Mouse (Mus musculus): ENCODE results near the gene Arpc1b. TPM values are rescaled to one million over a fixed set of nuclear protein-coding genes. Genes with fewer than 3 reads are reported as not detected.
A peak's percentile ranks its signal among the peaks of the same experiment; 100 is the strongest.

The Arpc1b gene
- total and polyA plus RNA-seq, 2 experiments = 30.9 to 137 TPM

- H3K27ac ChIP-seq (replicated peaks; ENCODE audit: insufficient read depth, low read depth, low read length) = peak within 1 kb of the TSS; percentile 70
- H3K36me3 ChIP-seq (ENCODE audit: control insufficient read depth, insufficient read depth, low read length) = no peaks in the 10 kb centered on the region; the same call in 1 of the 2 replicates
- H3K4me3 ChIP-seq (ENCODE audit: insufficient read depth, low read depth, low read length) = peak within 1 kb of the TSS; percentile 74
- H3K4me1 ChIP-seq (ENCODE audit: control insufficient read depth, insufficient read depth, low read length) = peaks cover 7% of the 10 kb centered on the region
- peak within 1 kb of the TSS; percentile 83 for H3K9ac ChIP-seq (ENCODE audit: low read depth, low read length)
- peak; percentile 92 for DNase-seq (ENCODE audit: extremely low read depth, low read depth, low spot score)
- under 1% methylated on average over 51 of the region's 51 CpGs for WGBS
- H3K27me3 ChIP-seq (ENCODE audit: control insufficient read depth, insufficient read depth, low read length) = no peaks in the 10 kb centered on the region
- H3K79me2 ChIP-seq (ENCODE audit: control insufficient read depth, insufficient read depth, low read length) = peaks cover 14% of the 10 kb centered on the region; the same call in 1 of the 2 replicates
- peak; percentile 53; the same call in 1 of the 2 replicates for TF ChIP-seq POLR2A (IDR thresholded peaks at IDR 0.05; ENCODE audit: extremely low read depth, insufficient read depth, low read length)
- TF ChIP-seq CTCF (IDR thresholded peaks at IDR 0.05; ENCODE audit: low read depth, low read length) = no peak
These were observed 52.7 kb downstream of the Arpc1b start, which contains the start of the genes Ptcd1 and Cpsf4 for GRCm38 (mm10) chr5:145166536-145167305. Gene Ptcd1, minus strand, starts transcription at chr5:145167108. Gene Cpsf4, plus strand, starts transcription at chr5:145167213.

GRCm38 (mm10) chr5:145167306-145167661 lies 53.3 kb downstream of the Arpc1b start:
- Histone ChIP-seq H3K27ac (replicated peaks; ENCODE audit: insufficient read depth, low read depth, low read length) (peak overlapping the region; percentile 20), H3K9ac (ENCODE audit: low read depth, low read length) (peak overlapping the region; percentile 83), H3K79me2 (ENCODE audit: control insufficient read depth, insufficient read depth, low read length) (peaks cover 17% of the 10 kb centered on the region; the same call in 1 of the 2 replicates), H3K27me3 (ENCODE audit: control insufficient read depth, insufficient read depth, low read length) (no peaks in the 10 kb centered on the region), H3K4me3 (ENCODE audit: insufficient read depth, low read depth, low read length) (peak overlapping the region; percentile 74), H3K36me3 (ENCODE audit: control insufficient read depth, insufficient read depth, low read length) (no peaks in the 10 kb centered on the region; the same call in 1 of the 2 replicates), H3K4me1 (ENCODE audit: control insufficient read depth, insufficient read depth, low read length) (peaks cover 7% of the 10 kb centered on the region)
- DNase-seq (ENCODE audit: extremely low read depth, low read depth, low spot score) = no peak
- TF ChIP-seq POLR2A (IDR thresholded peaks at IDR 0.05; ENCODE audit: extremely low read depth, insufficient read depth, low read length) = no peak
- no peak for TF ChIP-seq CTCF (IDR thresholded peaks at IDR 0.05; ENCODE audit: low read depth, low read length)
- 0% methylated on average over 28 of the region's 28 CpGs for WGBS

GRCm38 (mm10) chr5:145178461-145178980 lies 64.5 kb downstream of the Arpc1b start:
- peak overlapping the region; percentile 57 for H3K27ac ChIP-seq (replicated peaks; ENCODE audit: insufficient read depth, low read depth, low read length)
- 40% methylated on average over 18 of the region's 18 CpGs for WGBS
- no peak for TF ChIP-seq POLR2A (IDR thresholded peaks at IDR 0.05; ENCODE audit: extremely low read depth, insufficient read depth, low read length)
- TF ChIP-seq CTCF (IDR thresholded peaks at IDR 0.05; ENCODE audit: low read depth, low read length) = no peak
- no peaks in the 10 kb centered on the region for H3K79me2 ChIP-seq (ENCODE audit: control insufficient read depth, insufficient read depth, low read length)
- peak overlapping the region; percentile 41; the same call in 1 of the 2 replicates for H3K9ac ChIP-seq (ENCODE audit: low read depth, low read length)
- no peaks in the 10 kb centered on the region for H3K27me3 ChIP-seq (ENCODE audit: control insufficient read depth, insufficient read depth, low read length)
- peaks cover 24% of the 10 kb centered on the region; the same call in 1 of the 2 replicates for H3K36me3 ChIP-seq (ENCODE audit: control insufficient read depth, insufficient read depth, low read length)
- peak; percentile 82 for DNase-seq (ENCODE audit: extremely low read depth, low read depth, low spot score)
- H3K4me1 ChIP-seq (ENCODE audit: control insufficient read depth, insufficient read depth, low read length) = no peaks in the 10 kb centered on the region
- H3K4me3 ChIP-seq (ENCODE audit: insufficient read depth, low read depth, low read length) = peak overlapping the region; percentile 59

Other genes with a start within 250 kb of the Arpc1b start
- 5.2 and 6.0 TPM in 2 replicates for gene Smurf1, start 148.4 kb upstream of the Arpc1b start, total RNA-seq (2014; rRNA removed)
- 6.7 and 8.6 TPM in 2 replicates for gene Smurf1, start 148.4 kb upstream of the Arpc1b start, polyA plus RNA-seq (2012; rRNA removed)
- gene Gm4871, start 81.5 kb upstream of the Arpc1b start, total RNA-seq (2014; rRNA removed) = not detected in 2 replicates
- gene Gm4871, start 81.5 kb upstream of the Arpc1b start, polyA plus RNA-seq (2012; rRNA removed) = not detected in 2 replicates
- gene 1700018F24Rik, start 71.2 kb upstream of the Arpc1b start, total RNA-seq (2014; rRNA removed) = not detected in 2 replicates
- gene 1700018F24Rik, start 71.2 kb upstream of the Arpc1b start, polyA plus RNA-seq (2012; rRNA removed) = not detected in 2 replicates
- 36.0 and 47.1 TPM in 2 replicates for gene Arpc1a, start 30.4 kb upstream of the Arpc1b start, total RNA-seq (2014; rRNA removed)
- 64.7 and 66.5 TPM in 2 replicates for gene Arpc1a, start 30.4 kb upstream of the Arpc1b start, polyA plus RNA-seq (2012; rRNA removed)
- gene Kpna7, start 30.2 kb upstream of the Arpc1b start, total RNA-seq (2014; rRNA removed) = not detected in 2 replicates
- not detected in 2 replicates for gene Kpna7, start 30.2 kb upstream of the Arpc1b start, polyA plus RNA-seq (2012; rRNA removed)
- 12.6 and 16.1 TPM in 2 replicates for gene Pdap1, start 26.0 kb downstream of the Arpc1b start, total RNA-seq (2014; rRNA removed)
- 16.9 and 19.7 TPM in 2 replicates for gene Pdap1, start 26.0 kb downstream of the Arpc1b start, polyA plus RNA-seq (2012; rRNA removed)
- 57.9 and 66.4 TPM in 2 replicates for gene Bud31, start 26.1 kb downstream of the Arpc1b start, total RNA-seq (2014; rRNA removed)
- gene Bud31, start 26.1 kb downstream of the Arpc1b start, polyA plus RNA-seq (2012; rRNA removed) = 45.5 and 45.7 TPM in 2 replicates
- gene Ptcd1, start 52.9 kb downstream of the Arpc1b start, total RNA-seq (2014; rRNA removed) = 7.2 and 8.3 TPM in 2 replicates
- gene Ptcd1, start 52.9 kb downstream of the Arpc1b start, polyA plus RNA-seq (2012; rRNA removed) = 7.5 and 7.6 TPM in 2 replicates
- 16.4 TPM in 2 replicates for gene Cpsf4, start 53.0 kb downstream of the Arpc1b start, total RNA-seq (2014; rRNA removed)
- gene Cpsf4, start 53.0 kb downstream of the Arpc1b start, polyA plus RNA-seq (2012; rRNA removed) = 16.8 and 20.2 TPM in 2 replicates
- gene Atp5j2, start 77.8 kb downstream of the Arpc1b start, total RNA-seq (2014; rRNA removed) = 331 and 332 TPM in 2 replicates
- gene Atp5j2, start 77.8 kb downstream of the Arpc1b start, polyA plus RNA-seq (2012; rRNA removed) = 171 and 187 TPM in 2 replicates
- 6.8 and 8.5 TPM in 2 replicates for gene Zkscan14, start 87.7 kb downstream of the Arpc1b start, total RNA-seq (2014; rRNA removed)
- 1.8 and 2.1 TPM in 2 replicates for gene Zkscan14, start 87.7 kb downstream of the Arpc1b start, polyA plus RNA-seq (2012; rRNA removed)
- gene Zkscan5, start 90.3 kb downstream of the Arpc1b start, total RNA-seq (2014; rRNA removed) = 7.6 and 7.8 TPM in 2 replicates
- 4.8 and 4.9 TPM in 2 replicates for gene Zkscan5, start 90.3 kb downstream of the Arpc1b start, polyA plus RNA-seq (2012; rRNA removed)
- 29.5 and 29.9 TPM in 2 replicates for gene Zfp655, start 117.5 kb downstream of the Arpc1b start, total RNA-seq (2014; rRNA removed)
- 11.4 and 11.8 TPM in 2 replicates for gene Zfp655, start 117.5 kb downstream of the Arpc1b start, polyA plus RNA-seq (2012; rRNA removed)
- gene Zscan25, start 166.3 kb downstream of the Arpc1b start, total RNA-seq (2014; rRNA removed) = 3.0 and 3.5 TPM in 2 replicates
- gene Zscan25, start 166.3 kb downstream of the Arpc1b start, polyA plus RNA-seq (2012; rRNA removed) = 6.5 and 6.7 TPM in 2 replicates
- 0.18 TPM in 1 of 2 replicates, not detected in the other for gene Cyp3a57, start 231.1 kb downstream of the Arpc1b start, total RNA-seq (2014; rRNA removed)
- gene Cyp3a57, start 231.1 kb downstream of the Arpc1b start, polyA plus RNA-seq (2012; rRNA removed) = not detected in 2 replicates